Mouse (Mus musculus): ENCODE measurements around the gene Swsap1. TPM values are rescaled to one million over a fixed set of nuclear protein-coding genes. Genes with fewer than 3 reads are reported as not detected.

Gene Swsap1
- polyA plus RNA-seq, 1 experiment from 2014 or later = 9.5 TPM

DNA sequence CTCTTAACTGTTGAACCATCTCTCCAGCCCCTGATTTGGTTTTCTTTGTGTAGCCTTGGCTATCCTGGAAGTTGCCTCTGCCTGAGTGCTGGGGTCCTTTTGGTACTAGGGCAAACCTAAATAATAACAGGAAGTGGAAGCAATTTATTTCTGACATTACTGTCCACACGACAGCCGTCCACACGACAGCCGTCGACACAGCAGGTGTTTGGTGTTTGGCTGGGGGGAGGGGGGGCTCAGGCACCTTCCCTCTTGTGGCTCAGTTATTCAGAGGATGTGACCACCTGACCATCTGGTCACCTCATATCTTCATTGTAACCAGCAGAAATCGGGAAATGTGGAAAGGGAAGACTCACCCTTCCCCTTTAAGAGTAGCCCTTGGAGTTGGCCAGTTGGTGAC is 13.3 kb downstream of the Swsap1 start:
- peaks cover 3% of the 10 kb centered on the region; the same call in 1 of the 2 replicates for H3K27me3 ChIP-seq (ENCODE audit: control insufficient read depth, insufficient read depth, low read depth, low read length)
- WGBS = 77% methylated on average over 6 of the region's 6 CpGs
- no peaks in the 10 kb centered on the region for H3K4me1 ChIP-seq (ENCODE audit: control insufficient read depth, insufficient read depth, low read length)
- no peak overlapping the region for H3K4me2 ChIP-seq (ENCODE audit: low read length)
- H3K9me3 ChIP-seq (replicated peaks; ENCODE audit: control insufficient read depth, low read length, poor library complexity, severe bottlenecking) = no peaks in the 10 kb centered on the region
- H3K4me3 ChIP-seq (ENCODE audit: low read depth, low read length) = no peak overlapping the region
- H3K27ac ChIP-seq (ENCODE audit: low read length) = no peak overlapping the region
- H3K9ac ChIP-seq (ENCODE audit: low read depth, low read length) = no peak overlapping the region
- ATAC-seq = no peak
- no peaks in the 10 kb centered on the region for H3K36me3 ChIP-seq (ENCODE audit: control insufficient read depth, insufficient read depth, low read length)

GRCm38 (mm10) chr9:21969304-21969703 is 13.7 kb downstream of the Swsap1 start:
- H3K27me3 ChIP-seq (ENCODE audit: control insufficient read depth, insufficient read depth, low read depth, low read length) = no peaks in the 10 kb centered on the region
- WGBS = 93% methylated on average over 4 of the region's 4 CpGs
- H3K4me2 ChIP-seq (ENCODE audit: low read length) = no peak overlapping the region
- H3K36me3 ChIP-seq (ENCODE audit: control insufficient read depth, insufficient read depth, low read length) = no peaks in the 10 kb centered on the region
- H3K9me3 ChIP-seq (replicated peaks; ENCODE audit: control insufficient read depth, low read length, poor library complexity, severe bottlenecking) = no peaks in the 10 kb centered on the region
- no peak overlapping the region for H3K27ac ChIP-seq (ENCODE audit: low read length)
- no peak overlapping the region for H3K4me3 ChIP-seq (ENCODE audit: low read depth, low read length)
- ATAC-seq = no peak
- H3K9ac ChIP-seq (ENCODE audit: low read depth, low read length) = no peak overlapping the region
- no peaks in the 10 kb centered on the region for H3K4me1 ChIP-seq (ENCODE audit: control insufficient read depth, insufficient read depth, low read length)

GRCm38 (mm10) chr9:21976626-21977175 is 21.1 kb downstream of the Swsap1 start:
- no peak overlapping the region for H3K4me3 ChIP-seq (ENCODE audit: low read depth, low read length)
- H3K27me3 ChIP-seq (ENCODE audit: control insufficient read depth, insufficient read depth, low read depth, low read length) = no peaks in the 10 kb centered on the region
- 87% methylated on average over 10 of the region's 10 CpGs for WGBS
- H3K4me2 ChIP-seq (ENCODE audit: low read length) = no peak overlapping the region
- H3K4me1 ChIP-seq (ENCODE audit: control insufficient read depth, insufficient read depth, low read length) = no peaks in the 10 kb centered on the region
- H3K27ac ChIP-seq (ENCODE audit: low read length) = no peak overlapping the region
- no peak overlapping the region for H3K9ac ChIP-seq (ENCODE audit: low read depth, low read length)
- no peaks in the 10 kb centered on the region for H3K36me3 ChIP-seq (ENCODE audit: control insufficient read depth, insufficient read depth, low read length)
- no peaks in the 10 kb centered on the region for H3K9me3 ChIP-seq (replicated peaks; ENCODE audit: control insufficient read depth, low read length, poor library complexity, severe bottlenecking)
- ATAC-seq = no peak

- Histone ChIP-seq H3K9me3 (replicated peaks; ENCODE audit: control insufficient read depth, low read length, poor library complexity, severe bottlenecking) (no peaks in the 10 kb centered on the region), H3K9ac (ENCODE audit: low read depth, low read length) (no peak overlapping the region), H3K36me3 (ENCODE audit: control insufficient read depth, insufficient read depth, low read length) (no peaks in the 10 kb centered on the region), H3K4me2 (ENCODE audit: low read length) (no peak overlapping the region), H3K27ac (ENCODE audit: low read length) (no peak overlapping the region), H3K27me3 (ENCODE audit: control insufficient read depth, insufficient read depth, low read depth, low read length) (no peaks in the 10 kb centered on the region), H3K4me3 (ENCODE audit: low read depth, low read length) (no peak overlapping the region), H3K4me1 (ENCODE audit: control insufficient read depth, insufficient read depth, low read length) (no peaks in the 10 kb centered on the region)
- ATAC-seq = no peak
- WGBS = 80% methylated on average over 5 of the region's 5 CpGs
Measured at GRCm38 (mm10) chr9:21977331-21977730, 21.8 kb downstream of the Swsap1 start.

DNA sequence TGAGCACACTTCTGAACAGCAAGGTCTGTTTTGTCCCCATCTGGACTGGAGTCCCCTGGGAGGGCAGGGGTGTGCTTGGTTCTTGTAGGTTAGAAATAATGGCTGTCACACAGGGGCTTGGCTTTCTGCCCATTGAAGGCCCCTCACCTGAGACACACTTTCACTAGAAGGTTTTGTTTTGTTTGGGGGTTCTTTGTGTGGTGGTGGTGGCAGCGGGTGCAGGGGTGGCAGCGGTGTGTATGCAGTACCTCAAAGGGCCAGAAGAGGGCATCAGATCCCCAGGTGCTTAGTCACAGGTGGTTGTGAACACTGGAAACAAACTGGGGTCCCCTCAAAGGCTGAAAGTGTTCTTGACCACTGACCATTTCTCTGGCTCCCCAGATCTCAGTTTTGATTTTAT is 22.4 kb downstream of the Swsap1 start:
- Histone ChIP-seq H3K4me3 (ENCODE audit: low read depth, low read length) (no peak overlapping the region), H3K4me1 (ENCODE audit: control insufficient read depth, insufficient read depth, low read length) (no peaks in the 10 kb centered on the region), H3K9me3 (replicated peaks; ENCODE audit: control insufficient read depth, low read length, poor library complexity, severe bottlenecking) (no peaks in the 10 kb centered on the region), H3K27ac (ENCODE audit: low read length) (no peak overlapping the region), H3K9ac (ENCODE audit: low read depth, low read length) (no peak overlapping the region), H3K27me3 (ENCODE audit: control insufficient read depth, insufficient read depth, low read depth, low read length) (no peaks in the 10 kb centered on the region), H3K4me2 (ENCODE audit: low read length) (no peak overlapping the region), H3K36me3 (ENCODE audit: control insufficient read depth, insufficient read depth, low read length) (no peaks in the 10 kb centered on the region)
- WGBS = 22% methylated on average over 2 of the region's 2 CpGs
- ATAC-seq = no peak

- no peak for ATAC-seq
- Histone ChIP-seq H3K4me3 (ENCODE audit: low read depth, low read length) (no peak overlapping the region), H3K27ac (ENCODE audit: low read length) (no peak overlapping the region), H3K9ac (ENCODE audit: low read depth, low read length) (no peak overlapping the region), H3K27me3 (ENCODE audit: control insufficient read depth, insufficient read depth, low read depth, low read length) (no peaks in the 10 kb centered on the region), H3K4me1 (ENCODE audit: control insufficient read depth, insufficient read depth, low read length) (no peaks in the 10 kb centered on the region), H3K9me3 (replicated peaks; ENCODE audit: control insufficient read depth, low read length, poor library complexity, severe bottlenecking) (no peaks in the 10 kb centered on the region), H3K36me3 (ENCODE audit: control insufficient read depth, insufficient read depth, low read length) (no peaks in the 10 kb centered on the region), H3K4me2 (ENCODE audit: low read length) (no peak overlapping the region)
- 89% methylated on average over 4 of the region's 4 CpGs for WGBS
Measured at GRCm38 (mm10) chr9:21978398-21979128, 23.0 kb downstream of the Swsap1 start.

GRCm38 (mm10) chr9:21983911-21984310 is 28.4 kb downstream of the Swsap1 start:
- 10% methylated on average over 3 of the region's 3 CpGs for WGBS
- no peak overlapping the region for H3K4me3 ChIP-seq (ENCODE audit: low read depth, low read length)
- no peaks in the 10 kb centered on the region for H3K9me3 ChIP-seq (replicated peaks; ENCODE audit: control insufficient read depth, low read length, poor library complexity, severe bottlenecking)
- H3K9ac ChIP-seq (ENCODE audit: low read depth, low read length) = no peak overlapping the region
- H3K4me2 ChIP-seq (ENCODE audit: low read length) = no peak overlapping the region
- peaks cover 21% of the 10 kb centered on the region for H3K27me3 ChIP-seq (ENCODE audit: control insufficient read depth, insufficient read depth, low read depth, low read length)
- H3K27ac ChIP-seq (ENCODE audit: low read length) = no peak overlapping the region
- no peak for ATAC-seq
- peaks cover 12% of the 10 kb centered on the region for H3K4me1 ChIP-seq (ENCODE audit: control insufficient read depth, insufficient read depth, low read length)
- H3K36me3 ChIP-seq (ENCODE audit: control insufficient read depth, insufficient read depth, low read length) = no peaks in the 10 kb centered on the region

DNA sequence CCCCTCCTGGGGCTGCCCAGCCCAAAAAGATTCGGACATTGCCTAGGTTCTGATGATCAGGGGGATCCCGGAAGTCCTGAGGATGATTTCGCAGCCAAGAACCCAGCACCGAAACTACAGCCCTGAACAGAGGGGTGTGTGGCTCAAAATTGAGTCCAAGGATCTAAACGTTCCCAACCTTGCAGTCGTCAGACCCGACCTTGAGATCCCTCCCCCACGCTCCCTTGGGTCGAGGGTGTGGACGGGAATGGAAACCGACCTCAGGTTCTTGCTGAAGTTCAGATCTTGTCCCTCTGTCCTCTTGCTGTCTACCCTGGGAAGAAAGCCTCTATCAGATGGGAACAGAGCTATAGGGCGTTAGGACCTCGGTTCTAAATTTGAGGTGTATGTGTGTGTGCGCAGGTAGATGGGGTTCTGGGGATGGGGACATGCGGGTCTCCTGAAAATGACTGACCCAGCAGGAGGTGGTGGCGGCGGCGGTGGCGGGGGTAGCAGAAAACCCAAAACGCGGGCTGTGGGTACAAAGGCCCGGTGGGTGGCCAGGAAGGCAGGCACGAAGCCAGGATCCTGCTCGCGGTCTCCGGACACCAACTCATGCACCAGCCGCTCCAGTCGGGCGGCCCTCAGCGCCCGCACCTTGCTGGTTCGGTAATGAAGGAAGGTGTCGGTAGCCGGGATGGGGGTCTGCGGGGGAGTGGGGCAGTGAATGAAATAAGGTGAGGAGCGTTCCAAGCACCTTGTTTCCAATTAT is 32.2 kb downstream of the Swsap1 start:
- Histone ChIP-seq H3K4me2 (ENCODE audit: low read length) (peak overlapping the region; percentile 75), H3K27me3 (ENCODE audit: control insufficient read depth, insufficient read depth, low read depth, low read length) (peaks cover 48% of the 10 kb centered on the region), H3K4me3 (ENCODE audit: low read depth, low read length) (peak overlapping the region; percentile 35), H3K36me3 (ENCODE audit: control insufficient read depth, insufficient read depth, low read length) (no peaks in the 10 kb centered on the region), H3K4me1 (ENCODE audit: control insufficient read depth, insufficient read depth, low read length) (peaks cover 19% of the 10 kb centered on the region), H3K27ac (ENCODE audit: low read length) (no peak overlapping the region), H3K9ac (ENCODE audit: low read depth, low read length) (0 out of 2 replicates have a peak overlapping the region, but pooled peaks have one; percentile 38), H3K9me3 (replicated peaks; ENCODE audit: control insufficient read depth, low read length, poor library complexity, severe bottlenecking) (no peaks in the 10 kb centered on the region)
- no peak for ATAC-seq
- WGBS = 10% methylated on average over 36 of the region's 36 CpGs
